Mouse (Mus musculus): ENCODE results near the gene Bckdha. TPM values are rescaled to one million over a fixed set of nuclear protein-coding genes. Genes with fewer than 3 reads are reported as not detected.

Bckdha gene
- polyA plus RNA-seq, 1 experiment from 2014 or later: 49.2 TPM

GRCm38 (mm10) chr7:25632679-25633078, 26.1 kb downstream of the Bckdha start:
- Histone ChIP-seq H3K27me3 (peaks cover 22% of the 10 kb centered on the region), H3K9me3 (no peaks in the 10 kb centered on the region), H3K27ac (no peak overlapping the region), H3K4me2 (no peak overlapping the region), H3K36me3 (peaks cover 83% of the 10 kb centered on the region), H3K9ac (no peak overlapping the region), H3K4me3 (no peak overlapping the region), H3K4me1 (replicated peaks) (peaks cover 5% of the 10 kb centered on the region)
- ATAC-seq (ENCODE audit: low FRiP score): no peak
- WGBS: 96% methylated on average over 5 of the region's 5 CpGs

- no peak overlapping the region for H3K4me2 ChIP-seq
- H3K4me3 ChIP-seq: no peak overlapping the region
- no peak overlapping the region for H3K27ac ChIP-seq
- peaks cover 36% of the 10 kb centered on the region for H3K27me3 ChIP-seq
- no peaks in the 10 kb centered on the region for H3K9me3 ChIP-seq
- no peak for ATAC-seq (ENCODE audit: low FRiP score)
- H3K36me3 ChIP-seq: peaks cover 74% of the 10 kb centered on the region
- no peak overlapping the region for H3K9ac ChIP-seq
- 72% methylated on average over 8 of the region's 8 CpGs for WGBS
- H3K4me1 ChIP-seq (replicated peaks): peaks cover 20% of the 10 kb centered on the region
These were observed 30.5 kb downstream of the Bckdha start for GRCm38 (mm10) chr7:25628323-25628620.

GRCm38 (mm10) chr7:25627431-25628322, 31.1 kb downstream of the Bckdha start:
- Histone ChIP-seq H3K27ac (no peak overlapping the region), H3K36me3 (peaks cover 74% of the 10 kb centered on the region)
- peak; percentile 11; the same call in 1 of the 2 replicates for ATAC-seq (ENCODE audit: low FRiP score)

DNA sequence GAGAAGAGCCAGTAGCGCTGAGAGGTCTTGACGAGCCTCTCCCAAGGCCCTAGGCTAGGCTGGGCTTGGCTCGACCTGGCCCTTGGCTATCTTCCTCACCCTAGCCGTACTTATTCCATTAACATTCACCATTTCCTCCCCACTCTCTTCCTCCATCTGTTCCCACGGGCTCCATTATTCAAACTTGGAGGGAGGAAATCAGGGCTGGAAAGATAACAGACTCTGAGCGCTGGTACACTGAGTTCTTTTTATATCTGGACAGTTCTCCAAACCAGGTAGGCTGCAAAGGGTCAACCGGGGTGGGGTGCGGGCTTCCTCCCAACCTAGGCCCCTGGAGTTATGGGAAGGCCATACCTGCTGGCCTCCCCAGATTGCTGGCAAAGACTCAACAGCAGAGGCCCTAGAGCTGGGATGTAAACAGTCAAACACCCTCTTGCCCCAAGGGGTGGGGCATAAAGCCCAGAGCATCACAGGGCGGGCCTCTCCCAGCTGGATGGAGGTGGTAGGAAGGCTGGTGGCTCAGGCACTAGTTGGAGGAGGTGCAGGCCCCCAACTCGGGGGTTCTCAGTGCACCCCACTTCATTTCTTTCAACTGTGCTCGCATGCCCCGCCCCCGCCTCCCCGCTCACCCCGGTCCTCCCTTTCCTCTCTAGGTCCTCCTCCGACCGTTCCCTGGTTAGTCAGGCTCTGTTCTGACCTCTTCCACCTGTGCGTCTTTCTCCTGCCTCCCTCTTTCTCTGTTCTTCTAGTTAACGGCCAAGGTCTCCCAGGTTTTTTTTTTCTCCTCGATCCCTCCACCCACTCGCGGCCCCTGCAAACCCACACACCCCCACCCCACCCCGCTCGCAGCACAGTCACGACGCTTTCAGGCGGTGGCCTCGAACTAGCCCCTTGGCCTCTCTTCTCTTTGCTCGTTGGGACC, 32.0 kb downstream of the Bckdha start, which contains the start of gene B3gnt8:
Gene B3gnt8 (plus strand): TSS at position 146 of the 922 bp plus-strand sequence.
- Histone ChIP-seq H3K27me3 (peaks cover 36% of the 10 kb centered on the region), H3K4me1 (replicated peaks) (peaks cover 20% of the 10 kb centered on the region), H3K36me3 (peaks cover 73% of the 10 kb centered on the region), H3K9ac (peak within 1 kb of the TSS; percentile 64), H3K4me2 (peak within 1 kb of the TSS; percentile 45), H3K27ac (no peak within 1 kb of the TSS), H3K9me3 (no peaks in the 10 kb centered on the region), H3K4me3 (peak within 1 kb of the TSS; percentile 19)
- no peak for ATAC-seq (ENCODE audit: low FRiP score)
- 19% methylated on average over 29 of the region's 29 CpGs for WGBS

More at GRCm38 (mm10) chr7:25627431-25628322, 31.1 kb downstream of the Bckdha start:
- peaks cover 20% of the 10 kb centered on the region for H3K4me1 ChIP-seq (replicated peaks)
- peak overlapping the region; percentile 19 for H3K4me3 ChIP-seq
- H3K9me3 ChIP-seq: no peaks in the 10 kb centered on the region
- peaks cover 36% of the 10 kb centered on the region for H3K27me3 ChIP-seq
- H3K4me2 ChIP-seq: peak overlapping the region; percentile 45
- H3K9ac ChIP-seq: peak overlapping the region; percentile 64
- WGBS: 19% methylated on average over 38 of the region's 38 CpGs

DNA sequence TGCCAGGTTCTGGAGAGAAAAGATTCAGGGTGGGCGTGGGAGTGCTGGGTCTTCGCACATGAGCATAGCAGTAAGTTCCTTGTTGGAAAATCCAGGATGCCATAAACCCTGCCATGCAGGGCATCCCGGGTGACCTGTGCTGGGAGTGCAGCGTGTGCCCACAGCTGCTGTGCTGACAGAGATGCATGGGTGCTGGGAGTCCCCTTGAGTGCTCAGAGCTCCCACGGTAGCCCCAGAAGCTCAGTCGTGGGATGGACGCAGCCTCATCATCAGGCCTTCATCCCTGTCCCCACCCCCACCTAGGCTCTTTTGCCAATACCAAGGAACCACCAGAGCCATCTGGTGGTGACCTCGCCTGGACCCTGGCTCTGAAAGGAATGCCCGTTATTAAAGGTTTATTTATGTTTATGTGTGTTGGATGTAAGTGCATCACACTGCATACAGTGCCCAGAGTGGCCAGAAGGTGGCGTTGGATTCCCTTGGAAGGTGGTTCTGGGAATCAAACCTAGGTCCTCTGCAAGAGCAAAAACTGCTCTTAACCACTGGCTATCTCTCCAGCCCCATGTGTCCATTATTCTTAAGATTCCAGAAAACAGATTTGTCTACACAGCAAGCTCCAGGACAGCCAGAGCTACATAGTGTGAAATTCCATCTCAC, 33.1 kb downstream of the Bckdha start:
- WGBS: 77% methylated on average over 10 of the region's 10 CpGs
- no peak for ATAC-seq (ENCODE audit: low FRiP score)
- Histone ChIP-seq H3K4me3 (no peak overlapping the region), H3K9ac (no peak overlapping the region), H3K27me3 (peaks cover 36% of the 10 kb centered on the region), H3K27ac (no peak overlapping the region), H3K9me3 (no peaks in the 10 kb centered on the region), H3K4me1 (replicated peaks) (peaks cover 20% of the 10 kb centered on the region), H3K36me3 (peaks cover 72% of the 10 kb centered on the region), H3K4me2 (no peak overlapping the region)

DNA sequence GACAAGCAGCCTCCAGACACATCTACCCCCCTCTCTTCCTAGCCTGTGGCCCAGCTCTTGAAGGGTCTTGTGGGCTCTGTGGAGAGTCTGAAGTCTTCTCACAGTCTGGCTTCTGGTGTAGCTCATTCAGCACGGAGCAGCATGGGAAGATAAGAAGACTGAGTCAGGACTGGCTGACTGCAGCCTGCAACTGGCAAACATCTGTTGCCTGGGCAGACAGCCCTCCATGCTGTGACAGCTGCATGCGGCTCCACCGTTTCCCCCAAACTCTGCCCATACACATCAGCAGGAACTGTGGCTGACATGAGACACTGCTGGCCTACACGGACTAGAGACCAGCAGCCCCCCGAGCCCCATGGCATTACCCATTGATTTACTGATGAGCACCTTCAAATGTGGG, 33.9 kb downstream of the Bckdha start:
- Histone ChIP-seq H3K27me3 (peaks cover 36% of the 10 kb centered on the region), H3K4me1 (replicated peaks) (peaks cover 24% of the 10 kb centered on the region), H3K9me3 (no peaks in the 10 kb centered on the region), H3K36me3 (peaks cover 63% of the 10 kb centered on the region), H3K9ac (no peak overlapping the region), H3K4me3 (no peak overlapping the region), H3K27ac (no peak overlapping the region), H3K4me2 (no peak overlapping the region)
- no peak for ATAC-seq (ENCODE audit: low FRiP score)
- WGBS: 83% methylated on average over 5 of the region's 5 CpGs

DNA sequence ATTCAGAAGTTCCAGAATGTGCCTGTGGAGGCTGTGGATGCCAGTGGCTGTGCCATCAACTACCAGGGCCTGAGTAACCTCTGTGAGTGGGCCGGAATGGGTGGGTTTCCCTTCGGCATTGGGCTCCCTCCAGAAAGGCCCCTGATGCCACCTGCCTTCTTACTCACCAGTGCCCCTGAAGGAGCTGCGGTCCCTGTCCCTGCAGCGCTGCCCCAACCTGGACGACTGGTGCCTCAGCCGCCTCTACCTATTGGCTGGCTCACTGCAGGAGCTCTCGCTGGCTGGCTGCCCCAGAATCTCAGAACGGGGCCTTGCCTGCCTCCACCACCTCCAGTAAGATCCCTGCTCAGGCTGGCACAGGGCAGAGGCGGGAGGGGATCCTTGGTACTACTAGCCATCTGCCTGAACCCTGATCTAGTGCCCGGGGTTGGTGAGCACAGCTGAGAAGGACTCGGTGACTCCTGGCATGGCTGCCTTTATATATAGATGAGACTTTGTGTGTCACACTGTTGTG, 34.9 kb downstream of the Bckdha start:
- Histone ChIP-seq H3K4me1 (replicated peaks) (peaks cover 27% of the 10 kb centered on the region), H3K4me3 (no peak overlapping the region), H3K36me3 (peaks cover 54% of the 10 kb centered on the region), H3K27me3 (peaks cover 27% of the 10 kb centered on the region), H3K9ac (no peak overlapping the region), H3K9me3 (no peaks in the 10 kb centered on the region), H3K4me2 (no peak overlapping the region), H3K27ac (no peak overlapping the region)
- ATAC-seq (ENCODE audit: low FRiP score): no peak
- WGBS: 90% methylated on average over 11 of the region's 11 CpGs

DNA sequence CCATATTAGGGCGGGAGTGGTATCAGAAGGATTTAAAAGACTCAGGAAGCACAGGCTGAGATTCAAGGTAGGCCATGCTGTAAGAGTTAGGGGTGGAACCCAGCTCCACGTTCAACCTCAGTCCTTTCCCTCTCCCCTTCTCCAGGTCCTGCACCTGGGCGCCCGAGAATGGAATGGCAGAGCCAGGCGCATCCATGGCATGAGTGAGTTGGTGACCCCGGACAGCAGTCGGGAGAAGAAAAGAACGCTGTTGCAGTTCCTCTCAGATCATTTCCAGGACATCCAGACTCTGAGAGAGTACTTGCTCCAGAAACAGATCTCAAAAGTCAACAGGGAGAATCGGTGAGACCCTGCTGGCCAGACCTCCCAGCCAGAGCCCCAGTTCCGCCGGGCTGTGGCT, 38.0 kb downstream of the Bckdha start:
- 92% methylated on average over 11 of the region's 11 CpGs for WGBS
- H3K4me1 ChIP-seq (replicated peaks): peaks cover 7% of the 10 kb centered on the region
- no peak overlapping the region for H3K27ac ChIP-seq
- H3K36me3 ChIP-seq: peaks cover 48% of the 10 kb centered on the region
- H3K4me2 ChIP-seq: no peak overlapping the region
- no peak overlapping the region for H3K4me3 ChIP-seq
- no peak overlapping the region for H3K9ac ChIP-seq
- no peaks in the 10 kb centered on the region for H3K9me3 ChIP-seq
- H3K27me3 ChIP-seq: peaks cover 6% of the 10 kb centered on the region; the same call in 1 of the 2 replicates
- ATAC-seq (ENCODE audit: low FRiP score): no peak

GRCm38 (mm10) chr7:25620101-25620500, 38.7 kb downstream of the Bckdha start:
- H3K4me1 ChIP-seq (replicated peaks): peaks cover 7% of the 10 kb centered on the region
- 95% methylated on average over 5 of the region's 5 CpGs for WGBS
- H3K9ac ChIP-seq: peak overlapping the region; percentile 65
- H3K27me3 ChIP-seq: peaks cover 6% of the 10 kb centered on the region; the same call in 1 of the 2 replicates
- no peak overlapping the region for H3K27ac ChIP-seq
- peak overlapping the region; percentile 62 for H3K4me3 ChIP-seq
- H3K36me3 ChIP-seq: peaks cover 42% of the 10 kb centered on the region
- peak overlapping the region; percentile 59 for H3K4me2 ChIP-seq
- H3K9me3 ChIP-seq: no peaks in the 10 kb centered on the region
- ATAC-seq (ENCODE audit: low FRiP score): no peak

DNA sequence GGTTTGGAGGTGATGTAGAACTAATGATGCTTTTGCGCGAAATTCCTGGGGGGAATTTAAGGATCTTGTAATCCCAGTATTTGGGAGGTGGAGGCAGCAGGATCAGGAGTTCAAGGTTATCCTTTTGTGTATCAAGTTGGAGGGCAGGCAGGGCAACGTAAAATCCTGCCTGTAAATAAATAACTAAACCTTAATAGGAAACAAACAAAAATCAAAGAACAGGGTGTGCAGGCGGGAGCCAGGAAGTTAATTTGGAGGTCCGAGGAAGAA, 39.1 kb downstream of the Bckdha start:
- H3K27ac ChIP-seq: peak overlapping the region; percentile 60
- peaks cover 6% of the 10 kb centered on the region; the same call in 1 of the 2 replicates for H3K27me3 ChIP-seq
- WGBS: 19% methylated on average over 5 of the region's 5 CpGs
- peaks cover 38% of the 10 kb centered on the region for H3K36me3 ChIP-seq
- H3K4me1 ChIP-seq (replicated peaks): peaks cover 7% of the 10 kb centered on the region
- no peaks in the 10 kb centered on the region for H3K9me3 ChIP-seq
- peak overlapping the region; percentile 65 for H3K9ac ChIP-seq
- H3K4me2 ChIP-seq: peak overlapping the region; percentile 59
- no peak for ATAC-seq (ENCODE audit: low FRiP score)
- H3K4me3 ChIP-seq: peak overlapping the region; percentile 62

DNA sequence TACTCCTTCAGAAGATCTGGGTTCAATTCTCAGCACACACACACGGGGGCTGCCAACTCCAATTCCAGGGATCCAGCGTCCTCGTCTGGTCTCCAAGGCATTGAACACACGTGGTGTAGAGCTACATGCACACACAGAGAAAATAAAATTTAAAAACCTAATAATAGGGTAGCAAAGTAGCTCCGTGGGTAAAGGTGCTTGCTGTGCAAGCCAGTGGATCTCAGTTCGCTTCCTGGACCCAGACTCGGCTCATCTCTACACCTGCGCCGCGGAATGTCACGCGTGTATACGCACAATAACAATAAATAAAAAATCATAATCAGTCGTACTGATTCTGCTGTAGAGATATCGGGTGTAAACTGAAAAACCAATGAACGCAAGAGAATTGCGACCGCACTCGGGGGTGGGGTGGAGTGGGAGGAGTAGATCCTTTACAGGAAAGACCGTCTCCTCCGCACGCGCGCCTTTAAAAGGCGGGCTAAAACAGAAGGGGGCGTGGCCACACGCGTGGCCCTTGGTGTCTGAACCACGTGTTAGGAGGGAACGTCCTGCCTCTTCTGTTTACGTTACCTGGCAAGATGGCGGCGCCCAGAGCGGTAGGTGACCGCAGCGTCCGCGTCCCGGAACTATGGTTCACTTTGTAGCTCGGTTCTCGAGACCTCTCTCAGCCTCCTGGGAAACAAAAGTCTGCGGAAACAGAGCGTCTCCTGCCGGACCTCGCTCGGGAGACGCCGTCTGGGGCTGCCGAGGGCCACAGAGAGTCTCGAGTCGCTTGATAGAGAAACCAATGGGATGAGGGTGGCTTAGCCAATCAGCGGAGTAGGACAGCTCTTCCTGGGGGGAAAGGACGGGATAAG, 39.7 kb downstream of the Bckdha start, which contains the start of gene Dmac2:
Gene Dmac2 (plus strand): TSS at position 550 of the 857 bp plus-strand sequence.
- Histone ChIP-seq H3K4me1 (replicated peaks) (peaks cover 7% of the 10 kb centered on the region), H3K36me3 (peaks cover 32% of the 10 kb centered on the region), H3K4me3 (peak within 1 kb of the TSS; percentile 62), H3K27ac (peak within 1 kb of the TSS; percentile 60), H3K9me3 (no peaks in the 10 kb centered on the region), H3K4me2 (peak within 1 kb of the TSS; percentile 59), H3K9ac (peak within 1 kb of the TSS; percentile 65), H3K27me3 (peaks cover 6% of the 10 kb centered on the region; the same call in 1 of the 2 replicates)
- WGBS: 2% methylated on average over 53 of the region's 53 CpGs
- ATAC-seq (ENCODE audit: low FRiP score): peak; percentile 95
